Mouse (Mus musculus): ENCODE results near the gene Gm44502.

DNA sequence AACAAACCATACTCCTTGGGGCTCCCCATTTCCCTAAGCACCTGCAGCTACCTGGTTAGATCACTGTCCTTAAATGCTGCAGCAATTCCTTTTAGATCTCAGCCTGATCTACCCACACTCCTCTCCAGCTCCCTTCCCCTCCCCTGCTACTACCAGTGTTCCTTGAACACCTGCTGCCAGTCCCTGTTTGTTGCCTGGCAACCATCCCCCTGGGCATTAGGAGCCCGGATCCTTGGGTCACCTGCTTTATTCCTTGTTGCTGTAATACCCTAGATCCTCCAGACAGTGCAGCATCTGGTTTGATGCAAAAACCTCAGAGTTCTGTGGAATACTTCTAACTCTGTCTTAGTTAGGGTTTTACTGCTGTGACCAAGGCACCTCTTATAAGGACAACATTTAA is 35.6 kb upstream of the Gm44502 start:
- TF ChIP-seq CTCF (IDR thresholded peaks at IDR 0.05; ENCODE audit: low read depth, low read length) (no peak), POLR2A (IDR thresholded peaks at IDR 0.05; ENCODE audit: borderline replicate concordance, low read depth, low read length) (no peak)
